Mouse (Mus musculus): ENCODE data around the gene Slc35f2. TPM values are rescaled to one million over a fixed set of nuclear protein-coding genes. Genes with fewer than 3 reads are reported as not detected.

The Slc35f2 gene
- 1 to 10 TPM; 2.8 to 3.1 TPM for total RNA-seq (2021)
- long read RNA-seq, experiment 1: 0 reads
- long read RNA-seq, experiment 2: 0 reads

GRCm38 (mm10) chr9:53771344-53772021 is at the start of gene Slc35f2:
Gene Slc35f2, plus strand, starts transcription at chr9:53771538.
- peak within 1 kb of the TSS; percentile 78 for H3K4me3 ChIP-seq
- no peak; the same call in 1 of the 2 replicates for TF ChIP-seq CTCF (IDR thresholded peaks at IDR 0.05)
- peak; percentile 26 to 33 for DNase-seq (ENCODE audit: extremely low spot score in 1 of 2, low spot score in 2 of 2)
- peak within 1 kb of the TSS; percentile 61 for H3K27ac ChIP-seq
- intact Hi-C loops (cut with DNase I): no loop called here

- DNase-seq (ENCODE audit: extremely low spot score in 1 of 2, low spot score in 2 of 2): no peak
- Histone ChIP-seq H3K27ac (no peak overlapping the region), H3K4me3 (no peak overlapping the region)
- intact Hi-C loops (cut with DNase I): no loop called here
- TF ChIP-seq CTCF (IDR thresholded peaks at IDR 0.05): no peak
Observed at GRCm38 (mm10) chr9:53740829-53741404, 30.4 kb upstream of the Slc35f2 start.

- TF ChIP-seq CTCF (IDR thresholded peaks at IDR 0.05): no peak
- intact Hi-C loops (cut with DNase I): no loop called here
- no peak for DNase-seq (ENCODE audit: extremely low spot score in 1 of 2, low spot score in 2 of 2)
- Histone ChIP-seq H3K27ac (no peak overlapping the region), H3K4me3 (no peak overlapping the region)
Observed at GRCm38 (mm10) chr9:53750411-53750810, 20.9 kb upstream of the Slc35f2 start.

- intact Hi-C loops (cut with DNase I): no loop called here
Observed at GRCm38 (mm10) chr9:53750899-53751298, 20.4 kb upstream of the Slc35f2 start.

GRCm38 (mm10) chr9:53754801-53755200 is 16.5 kb upstream of the Slc35f2 start:
- Histone ChIP-seq H3K27ac (no peak overlapping the region), H3K4me3 (no peak overlapping the region)
- no peak for TF ChIP-seq CTCF (IDR thresholded peaks at IDR 0.05)
- DNase-seq (ENCODE audit: extremely low spot score in 1 of 2, low spot score in 2 of 2): no peak
- intact Hi-C loops (cut with DNase I): no loop called here

More at GRCm38 (mm10) chr9:53750899-53751298, 20.4 kb upstream of the Slc35f2 start:
- peak; percentile 51 for TF ChIP-seq CTCF (IDR thresholded peaks at IDR 0.05)
- H3K27ac ChIP-seq: no peak overlapping the region
- H3K4me3 ChIP-seq: no peak overlapping the region
- DNase-seq (ENCODE audit: extremely low spot score in 1 of 2, low spot score in 2 of 2): no peak

GRCm38 (mm10) chr9:53758142-53758541 is 13.2 kb upstream of the Slc35f2 start:
- Histone ChIP-seq H3K27ac (no peak overlapping the region), H3K4me3 (no peak overlapping the region)
- no peak for TF ChIP-seq CTCF (IDR thresholded peaks at IDR 0.05)
- intact Hi-C loops (cut with DNase I): no loop called here
- no peak for DNase-seq (ENCODE audit: extremely low spot score in 1 of 2, low spot score in 2 of 2)

GRCm38 (mm10) chr9:53764697-53765096 is 6.6 kb upstream of the Slc35f2 start:
- no peak for TF ChIP-seq CTCF (IDR thresholded peaks at IDR 0.05)
- Histone ChIP-seq H3K27ac (no peak overlapping the region), H3K4me3 (no peak overlapping the region)
- DNase-seq (ENCODE audit: extremely low spot score in 1 of 2, low spot score in 2 of 2): no peak
- intact Hi-C loops (cut with DNase I): no loop called here

- intact Hi-C loops (cut with DNase I): no loop called here
- TF ChIP-seq CTCF (IDR thresholded peaks at IDR 0.05): no peak
Observed at GRCm38 (mm10) chr9:53768486-53768885, 2.9 kb upstream of the Slc35f2 start.

GRCm38 (mm10) chr9:53770771-53771343 is 481 bp upstream of the Slc35f2 start:
- peak overlapping the region; percentile 78 for H3K4me3 ChIP-seq
- intact Hi-C loops (cut with DNase I): no loop called here
- no peak for TF ChIP-seq CTCF (IDR thresholded peaks at IDR 0.05)

More at GRCm38 (mm10) chr9:53768486-53768885, 2.9 kb upstream of the Slc35f2 start:
- no peak overlapping the region for H3K4me3 ChIP-seq
- H3K27ac ChIP-seq: no peak overlapping the region
- DNase-seq (ENCODE audit: extremely low spot score in 1 of 2, low spot score in 2 of 2): no peak

GRCm38 (mm10) chr9:53772121-53772561 is 803 bp downstream of the Slc35f2 start:
- peak in 1 of 2 experiments; percentile 11 for DNase-seq (ENCODE audit: extremely low spot score in 1 of 2, low spot score in 2 of 2)
- no peak for TF ChIP-seq CTCF (IDR thresholded peaks at IDR 0.05)
- peak overlapping the region; percentile 61; the same call in 1 of the 2 replicates for H3K27ac ChIP-seq
- H3K4me3 ChIP-seq: peak overlapping the region; percentile 78
- intact Hi-C loops (cut with DNase I): no loop called here

More at GRCm38 (mm10) chr9:53770771-53771343, 481 bp upstream of the Slc35f2 start:
- no peak for DNase-seq (ENCODE audit: extremely low spot score in 1 of 2, low spot score in 2 of 2)
- no peak overlapping the region; the same call in 1 of the 2 replicates for H3K27ac ChIP-seq

- DNase-seq (ENCODE audit: extremely low spot score in 1 of 2, low spot score in 2 of 2): no peak
- intact Hi-C loops (cut with DNase I): no loop called here
- Histone ChIP-seq H3K27ac (no peak overlapping the region), H3K4me3 (no peak overlapping the region)
- no peak for TF ChIP-seq CTCF (IDR thresholded peaks at IDR 0.05)
Observed at GRCm38 (mm10) chr9:53775511-53775910, 4.2 kb downstream of the Slc35f2 start.

Data from left cerebral cortex, adult 2 months (tissue).